Mouse (Mus musculus) thymus, adult 2 months (tissue): ENCODE measurements around the gene Gpt2.

Source experiments
- CTCF ChIP-seq: fragments of 200-500 bp; IDR thresholded peaks from 2 replicates; pipeline ENCODE4 v1.5.1; 2012; ENCODE audit warnings: mild to moderate bottlenecking, control low read depth, low read length, moderate library complexity, borderline replicate concordance; ENCODE audit not compliant: control insufficient read depth, poor library complexity, insufficient read depth; ENCODE audit errors: extremely low read depth
- POLR2A ChIP-seq: fragments of 200-500 bp; IDR thresholded peaks from 2 replicates; pipeline ENCODE4 v1.6.1; 2012; ENCODE audit warnings: mild to moderate bottlenecking, low read length, control low read depth, moderate library complexity; ENCODE audit not compliant: control insufficient read depth, poor library complexity, insufficient read depth; ENCODE audit errors: extremely low read depth

- TF ChIP-seq CTCF (no peak), POLR2A (no peak)
Measured at GRCm38 (mm10) chr8:85536332-85536731, 44.0 kb downstream of the Gpt2 start.
